Mouse (Mus musculus): ENCODE data around the gene Vmn1r85. TPM values are rescaled to one million over a fixed set of nuclear protein-coding genes. Genes with fewer than 3 reads are reported as not detected.
A peak's percentile ranks its signal among the peaks of the same experiment; 100 is the strongest.

Gene Vmn1r85
- total RNA-seq, 2 experiments from 2014 or later, result not detected

GRCm38 (mm10) chr7:13038621-13039169, 56.3 kb downstream of the Vmn1r85 start:
- no peak for DNase-seq (ENCODE audit: low spot score in 2 of 2)

- DNase-seq (ENCODE audit: low spot score in 2 of 2), result peak; percentile 99
Observed at GRCm38 (mm10) chr7:13037901-13038555, 56.9 kb downstream of the Vmn1r85 start, which contains the start of gene Ube2m. Ube2m (minus strand) TSS chr7:13038275.

- DNase-seq (ENCODE audit: low spot score in 2 of 2), result peak; percentile 51 to 55
Observed at GRCm38 (mm10) chr7:13037366-13037765, 57.6 kb downstream of the Vmn1r85 start.

- DNase-seq (ENCODE audit: low spot score in 2 of 2), result no peak
Observed at GRCm38 (mm10) chr7:13036806-13037205, 58.2 kb downstream of the Vmn1r85 start.

- DNase-seq (ENCODE audit: low spot score in 2 of 2), result no peak
Observed at GRCm38 (mm10) chr7:13035211-13035855, 59.6 kb downstream of the Vmn1r85 start.

GRCm38 (mm10) chr7:13034148-13034977, 60.6 kb downstream of the Vmn1r85 start, which contains the start of gene Chmp2a:
Chmp2a (minus strand) TSS chr7:13034807.
- peak; percentile 96 to 97 for DNase-seq (ENCODE audit: low spot score in 2 of 2)

GRCm38 (mm10) chr7:13033451-13034147, 61.4 kb downstream of the Vmn1r85 start:
- no peak for DNase-seq (ENCODE audit: low spot score in 2 of 2)

Other genes starting within 250 kb of the Vmn1r85 start
- gene Zfp128, start 214.0 kb downstream of the Vmn1r85 start, total RNA-seq (2021), result 1 to 10 TPM; 3.0 to 4.0 TPM
- gene Zscan22, start 197.4 kb downstream of the Vmn1r85 start, total RNA-seq (2021), result 10 to 100 TPM; 13.9 to 14.2 TPM
- gene Rps5, start 172.9 kb downstream of the Vmn1r85 start, total RNA-seq (2021), result 100 to 1,000 TPM; 896 to 922 TPM
- gene Rnf225, start 167.8 kb downstream of the Vmn1r85 start, total RNA-seq (2021), result under 1 TPM; 0.30 to 0.45 TPM
- gene Zfp324, start 129.3 kb downstream of the Vmn1r85 start, total RNA-seq (2021), result 1 to 10 TPM; 8.4 to 9.5 TPM
- 1 to 10 TPM; 5.7 to 6.5 TPM for gene Zfp446, start 117.3 kb downstream of the Vmn1r85 start, total RNA-seq (2021)
- under 1 TPM in 1 of 2 experiments, not detected in 1; 0.70 TPM for gene Slc27a5, start 97.0 kb downstream of the Vmn1r85 start, total RNA-seq (2021)
- 100 to 1,000 TPM; 201 to 235 TPM for gene Trim28, start 96.1 kb downstream of the Vmn1r85 start, total RNA-seq (2021)
- gene Zbtb45, start 85.1 kb downstream of the Vmn1r85 start, total RNA-seq (2021), result 10 to 100 TPM; 12.1 to 12.5 TPM
- gene Chmp2a, start 60.4 kb downstream of the Vmn1r85 start, total RNA-seq (2021), result 100 to 1,000 TPM; 210 to 213 TPM
- gene Ube2m, start 56.9 kb downstream of the Vmn1r85 start, total RNA-seq (2021), result 100 to 1,000 TPM; 162 to 182 TPM
- gene Mzf1, start 40.4 kb downstream of the Vmn1r85 start, total RNA-seq (2021), result 1 to 10 TPM; 1.8 to 2.2 TPM
- not detected for gene Vmn1r86, start 24.7 kb upstream of the Vmn1r85 start, total RNA-seq (2021)
- gene Vmn1r87, start 45.0 kb upstream of the Vmn1r85 start, total RNA-seq (2021), result not detected
- under 1 TPM; 0.06 to 0.10 TPM for gene Vmn1r88, start 64.4 kb upstream of the Vmn1r85 start, total RNA-seq (2021)
- not detected for gene Vmn1r89, start 117.8 kb upstream of the Vmn1r85 start, total RNA-seq (2021)
- gene Lig1, start 182.1 kb upstream of the Vmn1r85 start, total RNA-seq (2021), result 1 to 10 TPM; 6.6 to 9.8 TPM
- gene Zswim9, start 183.5 kb upstream of the Vmn1r85 start, total RNA-seq (2021), result 1 to 10 TPM; 8.4 to 9.6 TPM
- under 1 TPM; 0.20 to 0.38 TPM for gene Pla2g4c, start 229.5 kb upstream of the Vmn1r85 start, total RNA-seq (2021)